Mouse (Mus musculus): ENCODE data around the gene Uhrf1bp1l.
A peak's percentile ranks its signal among the peaks of the same experiment; 100 is the strongest.
"Not testable (repeated sequence)": the region's sequence is repeated elsewhere in the genome, so short reads cannot be mapped to it uniquely, and the experiment has no call there.

The Uhrf1bp1l gene

DNA sequence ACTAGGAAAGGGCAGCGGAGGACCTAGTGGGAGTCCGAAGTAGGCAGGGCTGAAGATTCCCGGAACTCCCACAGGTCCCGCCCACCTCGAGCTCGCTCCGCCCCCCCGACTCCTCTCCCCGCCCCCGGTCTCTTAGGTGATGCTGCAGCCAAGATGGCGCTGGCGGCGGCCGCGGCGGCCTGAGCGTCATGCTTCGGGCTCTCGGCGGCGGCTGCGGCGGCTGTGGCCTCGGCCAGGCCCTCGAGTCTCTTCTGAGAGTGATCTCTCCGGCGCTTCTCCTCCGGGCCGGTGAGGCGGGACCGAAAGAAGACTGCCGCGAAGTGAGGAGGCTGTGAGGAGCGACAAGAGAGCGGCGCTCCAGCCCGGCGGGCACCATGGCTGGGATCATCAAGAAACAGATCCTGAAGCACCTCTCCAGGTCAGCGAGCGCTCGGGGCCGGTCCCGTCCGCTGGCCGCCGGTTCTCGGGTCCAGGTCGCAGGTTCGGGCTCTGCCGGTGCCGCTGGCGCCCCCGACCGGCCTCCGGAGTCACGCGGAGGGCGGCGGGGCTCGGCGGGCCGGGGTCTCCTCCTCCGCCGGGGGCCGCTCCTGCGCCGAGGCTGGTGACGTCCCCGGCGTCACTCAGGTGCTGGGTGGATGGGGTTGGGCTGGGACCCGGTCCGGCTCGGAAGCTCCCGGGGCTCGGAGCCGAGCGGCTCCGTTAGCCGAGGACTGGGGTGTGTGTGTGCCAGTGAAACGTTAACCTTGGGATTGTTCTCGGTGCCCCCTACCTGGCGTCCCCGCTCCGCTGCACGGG, at the start of gene Uhrf1bp1l:
Gene Uhrf1bp1l, plus strand, starts transcription at position 121 of the 795 bp plus-strand sequence.
- DNase-seq = peak; percentile 74 to 78

DNA sequence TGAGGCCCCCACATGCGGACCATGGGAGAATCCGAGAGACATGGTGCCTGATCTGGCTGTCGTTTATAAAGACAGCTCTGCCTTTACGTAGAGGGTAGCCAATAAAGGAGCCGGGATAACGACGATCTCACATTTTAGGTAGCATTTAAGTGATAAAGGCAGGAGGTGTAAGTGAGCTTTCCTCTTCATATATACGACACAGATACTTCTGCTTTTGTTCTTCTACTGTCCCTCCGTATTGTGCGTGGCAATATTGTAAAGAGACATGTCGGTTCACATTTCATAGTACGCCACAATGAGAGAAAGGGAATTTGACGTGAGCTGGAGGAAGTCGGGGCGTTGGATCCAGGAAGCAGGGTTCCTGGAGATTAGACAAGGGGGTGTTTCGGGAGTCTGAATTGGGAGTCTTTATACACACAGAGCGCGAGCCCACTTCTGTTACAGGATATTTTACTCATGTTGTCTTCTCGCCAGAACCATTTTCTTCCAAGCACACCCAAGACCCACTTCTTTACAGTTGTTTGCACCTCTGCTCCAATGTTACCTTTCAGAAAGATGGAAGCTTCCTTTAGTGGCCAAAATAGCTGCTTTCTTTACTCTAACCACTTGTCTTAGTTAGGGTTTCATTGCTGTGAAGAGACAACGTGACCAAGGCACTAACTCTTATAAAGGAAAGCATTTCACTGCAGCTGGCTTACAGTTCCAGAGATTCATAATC, 49.4 kb upstream of the Uhrf1bp1l start:
- no peak for DNase-seq

DNA sequence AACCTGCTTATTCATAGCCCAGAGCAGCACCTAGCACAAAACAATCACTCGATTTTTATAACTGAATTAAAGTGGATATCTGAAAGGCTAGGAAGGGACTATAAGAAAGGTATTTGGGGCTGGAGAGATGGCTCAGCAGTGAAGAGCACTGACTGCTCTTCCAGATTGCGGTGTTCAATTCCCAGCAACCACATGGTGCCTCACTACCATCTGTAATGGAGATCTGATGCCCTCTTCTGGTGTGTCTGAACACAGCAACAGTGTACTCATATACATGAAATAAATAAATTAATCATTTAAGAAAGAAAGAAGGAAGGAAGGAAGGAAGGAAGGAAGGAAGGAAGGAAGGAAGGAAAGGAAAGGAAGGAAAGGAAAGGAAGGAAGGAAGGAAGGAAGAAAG, 48.5 kb upstream of the Uhrf1bp1l start:
- DNase-seq = not testable (repeated sequence)

DNA sequence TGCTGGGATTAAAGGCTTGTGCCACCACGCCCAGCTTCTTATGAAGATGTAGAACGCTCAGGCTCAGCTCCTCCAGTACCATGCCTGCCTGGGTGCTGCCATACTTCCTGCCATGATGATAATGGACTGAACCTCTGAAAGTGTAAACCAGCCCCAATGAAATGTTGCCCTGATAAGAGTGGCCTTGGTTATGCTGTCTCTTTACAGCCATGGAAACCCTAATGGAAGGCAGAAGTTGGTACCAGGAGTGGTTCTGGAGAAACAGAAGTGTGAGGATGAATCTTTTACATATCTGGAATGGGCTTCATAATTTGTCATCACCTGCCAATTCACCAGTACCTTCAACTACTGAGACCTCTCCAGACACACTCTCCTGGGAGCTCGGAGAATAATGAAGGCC, 46.8 kb upstream of the Uhrf1bp1l start:
- no peak for DNase-seq

DNA sequence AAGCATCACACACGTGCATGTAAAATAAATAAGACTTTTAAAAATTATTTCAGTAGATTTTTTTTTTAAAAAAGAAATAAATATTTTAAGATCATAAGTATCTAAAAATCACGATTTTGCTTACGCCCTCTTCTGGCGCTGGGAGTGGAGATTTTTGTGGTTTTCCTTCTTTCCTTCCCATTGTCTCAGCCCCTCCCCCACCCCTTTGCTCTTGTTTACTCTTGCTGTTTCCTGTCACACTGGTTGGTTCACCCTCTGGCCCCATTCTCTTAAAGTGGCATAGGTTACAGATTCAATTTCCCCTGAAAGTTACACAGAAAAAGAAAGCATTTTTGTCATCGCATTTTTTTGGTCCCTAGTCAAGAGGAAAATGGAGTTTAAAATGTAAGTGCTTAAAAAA, 41.7 kb upstream of the Uhrf1bp1l start:
- peak in 1 of 2 experiments; percentile 19 for DNase-seq

DNA sequence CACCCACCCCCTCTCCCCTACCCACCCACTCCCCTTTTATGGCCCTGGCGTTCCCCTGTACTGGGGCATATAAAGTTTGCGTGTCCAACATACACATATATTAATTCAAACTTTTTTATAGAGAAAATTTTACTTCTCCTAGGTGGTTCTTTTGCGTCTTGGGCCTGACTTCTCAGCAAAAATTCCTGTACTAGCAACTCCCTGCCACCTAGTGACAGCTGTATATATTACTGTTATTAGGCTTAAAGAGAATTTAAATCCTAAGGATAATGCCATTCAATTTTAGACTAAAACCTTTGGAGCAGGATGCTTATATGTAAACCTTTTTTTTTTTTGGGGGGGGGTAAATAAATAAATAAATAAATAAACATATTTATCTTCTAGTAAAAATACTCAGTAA, 37.4 kb upstream of the Uhrf1bp1l start:
- no peak for DNase-seq

DNA sequence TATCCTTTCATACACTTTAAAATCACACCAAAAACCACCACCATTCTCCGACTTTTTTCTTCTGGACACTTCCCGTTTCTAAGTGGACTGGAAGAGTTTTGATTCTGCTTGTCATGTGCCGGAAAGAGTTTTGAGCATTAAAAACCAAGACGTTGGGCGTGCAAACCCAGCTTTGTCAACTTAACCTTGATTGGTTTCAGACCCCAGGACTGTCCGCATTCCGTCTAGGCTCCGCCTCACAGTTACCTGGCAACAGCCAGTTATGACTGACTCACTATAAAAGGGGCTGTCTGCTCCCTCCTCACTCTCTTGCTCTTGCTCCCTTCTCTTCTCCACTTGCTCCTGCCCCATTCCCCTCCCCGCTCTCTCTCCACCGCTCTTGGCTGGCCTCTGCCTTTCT, 36.1 kb upstream of the Uhrf1bp1l start:
- no peak for DNase-seq

DNA sequence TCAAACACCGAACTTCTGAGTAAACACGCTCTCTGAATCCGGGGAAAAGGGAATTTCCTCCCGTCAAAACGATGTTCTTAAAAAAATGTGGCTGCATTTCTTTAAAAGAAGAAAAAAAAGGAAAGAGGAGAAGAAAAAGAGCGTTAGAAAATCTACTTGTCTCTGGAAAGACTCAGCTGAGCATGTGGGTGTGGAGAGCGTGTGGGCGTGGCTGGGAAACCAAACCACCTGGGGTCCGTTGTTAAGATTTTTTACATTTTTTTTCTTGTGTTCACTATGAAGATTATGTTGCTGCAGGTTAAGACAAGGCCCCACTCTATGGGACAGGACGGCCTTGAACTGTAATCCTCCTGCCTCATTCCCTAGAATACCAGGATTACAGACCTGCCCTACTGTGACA, 29.9 kb upstream of the Uhrf1bp1l start:
- no peak for DNase-seq

DNA sequence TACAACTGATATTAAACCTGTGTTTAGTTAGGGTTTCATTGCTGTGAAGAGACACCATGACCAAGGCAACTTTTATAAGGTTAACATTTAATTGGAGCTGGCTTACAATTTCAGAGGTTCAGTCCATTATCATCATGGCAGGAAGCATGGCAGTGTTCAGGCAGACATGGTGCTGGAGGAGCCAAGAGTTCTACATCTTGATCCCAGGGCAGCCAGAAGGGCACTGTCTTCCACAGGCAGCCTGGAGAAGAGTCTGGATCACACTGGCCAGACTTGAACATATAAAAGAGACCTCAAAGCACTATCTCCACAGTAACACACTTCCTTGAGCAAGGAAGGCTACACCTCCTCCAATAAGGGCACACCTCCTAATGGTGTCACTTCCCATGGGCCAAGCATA, 24.5 kb upstream of the Uhrf1bp1l start:
- no peak for DNase-seq

DNA sequence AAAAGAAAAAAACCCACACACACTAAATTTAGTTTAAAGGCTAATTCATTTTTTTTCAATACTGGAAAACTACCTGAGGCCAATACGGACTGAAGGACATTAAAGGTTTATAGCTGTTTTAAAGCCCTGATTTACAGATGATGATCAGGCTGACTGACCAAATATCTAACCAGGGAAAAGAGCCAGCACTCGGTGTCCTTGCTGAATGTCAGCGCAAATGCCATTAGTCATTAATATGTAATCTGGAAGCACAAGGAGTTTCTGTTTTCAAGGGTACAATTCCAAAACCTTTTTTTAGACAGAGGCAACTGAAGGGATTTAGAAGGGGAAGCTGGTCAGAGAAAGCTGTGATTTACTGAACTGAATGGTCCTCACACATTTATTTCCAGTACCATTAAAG, 24.0 kb upstream of the Uhrf1bp1l start:
- no peak for DNase-seq

DNA sequence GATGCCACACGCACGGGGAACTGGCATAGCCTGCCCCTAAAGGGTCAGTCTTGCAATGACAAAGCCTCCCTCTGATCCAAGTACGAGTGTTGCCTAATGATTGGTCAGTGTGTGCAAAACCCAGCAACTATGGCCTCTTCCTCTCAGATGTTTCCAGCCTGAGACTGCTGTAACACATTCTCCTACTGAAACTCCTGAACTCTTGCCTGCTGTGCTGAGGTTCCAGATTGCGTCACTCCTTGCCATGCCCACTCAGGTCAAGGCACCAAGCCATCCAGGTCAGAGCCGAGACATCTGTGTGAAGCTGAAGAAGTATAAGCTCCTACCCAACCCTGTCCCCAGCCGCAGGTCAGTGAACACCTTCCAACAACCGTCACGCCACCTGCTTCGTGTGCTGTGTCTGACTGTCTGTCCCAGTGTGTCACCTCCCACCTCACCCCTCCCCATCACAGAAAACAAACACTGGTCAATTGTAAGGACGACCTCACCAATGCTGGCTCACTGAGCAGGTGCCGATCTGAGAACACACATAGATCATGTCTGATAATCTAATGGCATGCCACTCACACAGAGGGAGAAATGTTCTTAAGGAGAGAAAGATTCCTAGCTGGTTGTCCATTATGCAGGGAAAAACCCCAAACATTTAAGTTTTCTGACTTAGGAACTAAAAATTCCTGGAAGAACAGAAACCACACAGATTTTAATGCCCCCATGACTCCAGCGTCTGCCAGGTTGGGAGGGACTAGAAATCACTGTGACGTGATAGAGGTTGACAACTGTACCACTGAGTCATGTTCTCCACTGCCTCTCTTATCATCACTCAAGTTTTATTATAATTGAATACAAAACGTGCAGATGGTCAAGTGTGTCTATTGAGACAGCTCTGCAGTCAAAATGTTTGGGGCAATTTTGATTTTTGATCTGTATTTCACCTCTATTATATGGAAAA, 22.3 kb upstream of the Uhrf1bp1l start:
- no peak for DNase-seq

DNA sequence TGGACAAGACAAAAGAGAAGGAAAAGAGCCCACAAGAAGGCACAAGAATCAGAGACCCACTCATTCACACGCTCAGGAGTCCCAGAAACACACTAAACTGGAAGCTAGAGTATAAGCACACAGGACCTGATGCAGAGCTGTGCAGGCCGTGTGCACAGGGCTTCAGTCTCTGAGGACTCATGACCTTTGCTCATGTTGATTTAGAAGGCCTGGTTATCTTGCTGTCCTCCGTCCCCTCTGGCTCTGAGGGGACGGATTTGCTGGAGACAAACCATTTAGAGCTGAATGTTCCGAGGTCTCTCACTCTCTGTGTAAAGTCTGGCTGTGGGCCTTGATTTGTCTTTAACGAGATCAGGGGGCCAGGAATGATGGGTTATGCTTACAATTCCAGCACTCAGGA, 14.4 kb upstream of the Uhrf1bp1l start:
- no peak for DNase-seq

DNA sequence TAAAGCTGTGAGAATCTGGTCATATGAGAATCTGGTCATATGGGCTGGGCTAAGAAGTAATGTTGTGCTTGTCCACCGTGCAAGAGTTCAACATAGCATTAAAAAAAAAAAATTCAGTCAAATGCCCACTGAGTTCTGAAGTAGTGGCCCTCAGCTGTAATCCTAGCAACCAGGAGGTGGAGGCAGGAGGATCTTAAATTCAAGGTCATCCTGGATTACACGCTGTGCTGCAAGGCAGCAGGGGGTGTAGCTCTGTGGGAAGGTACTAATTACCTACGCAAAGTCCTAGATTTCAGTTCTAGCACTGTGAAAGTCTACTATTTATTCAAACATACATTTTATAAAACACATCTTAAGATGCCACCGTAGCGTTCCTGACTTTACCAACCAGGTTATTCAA, 13.4 kb upstream of the Uhrf1bp1l start:
- no peak for DNase-seq

DNA sequence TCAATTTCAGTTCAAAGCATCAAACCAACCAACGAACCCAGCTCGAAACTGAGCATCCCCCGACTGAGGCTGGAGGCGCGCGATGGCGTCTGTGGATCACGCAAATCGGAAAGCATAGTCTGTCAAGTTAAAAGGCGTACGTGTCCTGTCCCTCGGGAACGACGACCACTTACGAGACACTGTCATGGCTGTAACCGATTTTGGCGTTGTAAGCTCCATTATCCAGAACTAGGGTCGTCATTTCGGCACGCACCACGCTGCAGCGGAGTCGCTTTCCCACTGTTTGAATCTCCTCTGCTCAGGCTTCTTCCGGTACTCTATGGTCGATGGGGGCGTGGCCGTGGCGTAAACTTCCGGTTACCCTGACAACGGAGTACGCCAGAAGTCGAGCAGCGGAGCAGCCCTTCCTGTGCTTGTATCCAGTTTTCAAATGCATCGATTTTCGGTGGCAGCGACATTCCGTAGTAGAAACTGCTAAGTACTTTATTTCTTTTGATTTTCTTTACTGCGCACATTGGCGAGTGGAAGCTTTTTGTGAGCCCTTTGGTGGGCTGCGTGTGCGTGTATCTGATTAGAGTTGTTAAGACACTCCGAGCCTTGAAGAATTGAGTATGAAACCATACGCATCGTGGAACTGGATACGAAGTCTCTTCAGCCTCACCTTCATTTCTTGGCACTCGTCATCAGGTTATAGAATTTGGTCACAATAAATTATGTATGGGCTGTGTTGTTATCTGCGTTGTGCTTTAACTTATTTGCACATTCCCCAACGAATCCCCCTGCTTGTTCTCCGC, 12.6 kb upstream of the Uhrf1bp1l start, which contains the start of gene Actr6:
Gene Actr6, minus strand, starts transcription at position 295 of the 794 bp plus-strand sequence.
- DNase-seq = peak; percentile 82 to 90

DNA sequence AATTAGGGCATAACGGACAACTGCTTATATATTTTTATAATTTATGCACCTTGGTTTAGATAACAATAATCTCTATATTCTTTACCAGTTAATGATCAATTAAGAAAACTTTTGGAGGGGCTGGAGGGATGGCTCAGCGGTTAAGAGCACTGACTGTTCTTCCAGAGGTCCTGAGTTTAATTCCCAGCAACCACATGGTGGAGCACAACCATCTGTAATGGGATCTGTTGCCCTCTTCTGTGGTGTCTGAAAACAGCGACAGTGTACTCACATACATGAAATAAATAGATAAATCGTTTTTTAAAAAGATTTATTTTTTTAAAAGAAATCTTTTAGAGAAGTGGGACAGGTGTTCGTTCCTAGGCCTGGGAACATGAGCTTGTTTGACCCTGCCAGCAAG, 7.7 kb upstream of the Uhrf1bp1l start:
- no peak for DNase-seq

DNA sequence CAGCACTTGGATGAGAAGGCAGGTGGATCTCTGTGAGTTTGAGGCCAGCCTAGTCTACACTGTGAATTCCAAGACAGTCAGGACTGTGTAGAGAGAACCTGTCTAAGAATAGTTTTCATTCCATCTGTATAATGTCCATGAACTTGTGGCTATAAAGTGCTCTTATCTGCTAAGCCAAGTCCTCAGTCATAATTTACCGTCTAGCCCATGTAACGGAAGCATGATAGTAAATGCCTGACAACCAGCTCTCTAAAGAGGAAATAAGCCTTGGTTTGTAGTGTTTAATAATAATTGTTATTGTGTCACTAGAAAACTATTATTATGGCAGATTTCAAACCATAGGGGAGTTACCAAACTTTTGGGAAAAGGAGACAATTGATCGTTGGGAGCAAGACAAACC, 6.9 kb upstream of the Uhrf1bp1l start:
- no peak for DNase-seq

DNA sequence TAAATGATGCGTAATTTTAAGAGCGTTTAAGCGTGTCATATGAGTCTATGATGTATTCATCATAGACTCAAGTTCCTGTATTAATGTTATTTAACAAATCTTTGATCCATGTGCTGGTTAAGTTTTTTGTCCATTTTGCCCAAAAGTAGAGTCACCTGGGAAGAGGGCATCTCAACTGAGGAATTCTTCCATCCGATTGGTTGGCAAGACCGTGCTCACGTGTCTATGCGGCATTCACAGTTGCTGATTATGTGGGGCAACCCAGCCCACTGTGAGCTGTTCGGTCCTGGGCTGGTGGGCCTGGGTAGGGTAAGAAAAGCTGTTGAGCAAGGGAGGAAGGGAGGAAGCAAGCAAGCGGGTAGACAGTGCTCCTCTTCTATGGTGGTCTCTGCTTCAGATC, 6.4 kb upstream of the Uhrf1bp1l start:
- DNase-seq = no peak

DNA sequence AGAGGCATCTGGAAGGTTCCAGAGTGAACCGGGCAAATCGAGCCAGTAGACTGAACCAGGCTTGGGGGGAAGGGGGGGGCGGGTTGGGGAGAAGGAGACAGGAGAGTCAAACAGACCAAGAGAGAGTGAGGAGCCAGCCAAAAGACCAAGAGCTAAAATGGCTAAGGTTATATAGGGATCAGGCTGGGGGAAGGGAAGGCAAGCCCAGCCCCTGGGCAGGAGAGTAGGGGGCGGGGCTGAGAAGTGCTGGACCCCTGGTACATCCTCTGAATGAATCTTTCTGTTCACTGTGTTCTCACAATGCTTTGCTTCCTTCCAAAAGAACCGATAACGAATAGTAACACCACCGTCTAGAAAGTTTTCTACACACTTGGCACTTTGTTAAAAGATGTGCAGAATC, 5.1 kb upstream of the Uhrf1bp1l start:
- DNase-seq = no peak

DNA sequence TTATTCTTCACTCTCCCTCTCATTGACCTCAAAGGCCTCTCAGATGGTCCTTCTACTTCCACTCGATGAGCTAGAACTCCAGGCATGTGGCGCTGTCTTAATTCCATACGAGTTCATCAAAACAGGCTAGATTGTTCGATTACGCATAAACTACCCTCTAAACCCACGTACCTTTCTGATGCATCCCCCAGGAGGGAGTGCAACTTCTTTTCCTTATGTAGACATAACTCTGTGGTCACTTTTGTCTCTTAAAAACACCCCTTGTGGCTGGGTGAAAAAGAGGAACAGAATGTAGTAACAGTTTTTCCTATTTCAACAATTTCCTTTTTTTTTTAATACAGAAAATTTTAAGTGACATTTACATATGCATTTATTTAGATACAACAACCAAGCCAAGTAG, 3.8 kb upstream of the Uhrf1bp1l start:
- DNase-seq = no peak

DNA sequence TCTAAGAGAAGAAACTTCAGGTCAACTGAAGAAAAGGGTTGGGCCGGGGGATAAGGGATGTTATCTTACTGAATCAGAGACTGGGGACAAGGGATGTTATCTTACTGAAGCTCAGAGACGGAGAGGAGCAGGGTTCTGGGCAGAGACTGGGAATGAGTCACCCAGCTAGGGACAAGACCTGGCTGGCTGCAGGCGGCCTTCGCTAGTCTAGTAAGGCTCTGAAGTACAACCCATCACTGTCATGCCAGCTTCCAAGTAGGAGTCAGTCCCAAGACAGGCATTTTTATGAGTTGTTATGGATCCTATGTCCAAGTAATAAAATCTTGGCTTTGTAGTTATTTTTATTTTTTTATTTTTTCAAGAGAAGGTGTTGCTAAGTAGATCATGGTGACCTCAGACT, 1.5 kb upstream of the Uhrf1bp1l start:
- DNase-seq = no peak

DNA sequence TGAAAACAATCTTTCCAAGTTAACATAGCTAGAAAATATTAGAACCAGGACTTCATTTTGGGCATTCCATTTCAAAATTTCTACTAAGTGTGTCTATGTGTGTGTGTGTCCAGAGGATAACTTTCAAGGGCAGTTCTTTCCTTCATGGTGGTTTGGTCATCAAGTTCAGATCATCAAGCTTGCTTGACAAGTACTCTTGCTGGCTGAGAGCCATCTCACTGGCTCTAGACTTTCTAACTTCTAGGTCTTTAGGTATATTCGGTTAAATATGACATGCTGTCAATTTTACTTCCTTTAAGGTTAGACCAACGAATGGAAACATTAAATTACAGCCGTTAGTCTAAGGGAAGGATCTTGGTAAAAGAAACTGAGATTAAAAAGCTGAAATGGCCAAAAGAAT, 450 bp upstream of the Uhrf1bp1l start:
- no peak for DNase-seq

DNA sequence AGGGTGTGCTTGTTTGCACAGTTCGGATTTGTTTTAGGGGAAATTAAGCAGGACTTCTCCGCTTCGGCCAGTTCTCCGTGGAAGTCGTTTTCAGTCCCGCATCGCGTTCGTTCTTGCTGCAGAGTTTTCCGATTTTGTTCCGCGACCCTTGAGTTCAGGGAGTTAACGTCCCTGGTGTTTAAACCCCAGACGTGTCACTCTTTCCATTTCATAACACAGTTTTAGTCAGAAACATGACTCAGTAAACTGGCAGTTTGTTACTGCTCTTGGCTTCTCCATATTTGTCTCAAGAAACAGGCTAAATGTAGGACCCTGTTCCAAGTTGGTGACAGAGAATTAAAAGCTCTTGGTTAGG, 852 bp downstream of the Uhrf1bp1l start:
- no peak for DNase-seq
